Mouse (Mus musculus) midbrain, embryonic 16.5 days (tissue): ENCODE measurements around the gene Mzf1. TPM values are rescaled to one million over a fixed set of nuclear protein-coding genes. Genes with fewer than 3 reads are reported as not detected.

ENCODE experiments used
- ATAC-seq: fragments of 200-750 bp; cut with Nextera tagmentation; 2 replicates; pipeline ENCODE4 v1.8.0; 2017; ENCODE audit warnings: moderate TSS enrichment
- H3K27ac ChIP-seq: fragments of 300-500 bp; sonication (generic); 2 replicates; pipeline ENCODE4 v1.5.1; 2014; ENCODE audit warnings: mild to moderate bottlenecking, low read length, mixed read lengths
- H3K27me3 ChIP-seq: fragments of 300-500 bp; sonication (generic); 2 replicates; pipeline ENCODE4 v1.6.1; 2014; ENCODE audit warnings: low read depth, low read length, mixed read lengths; ENCODE audit not compliant: control insufficient read depth, insufficient read depth
- H3K36me3 ChIP-seq: fragments of 300-500 bp; sonication (generic); 2 replicates; pipeline ENCODE4 v1.6.1; 2014; ENCODE audit warnings: mild to moderate bottlenecking, low read length, moderate library complexity, mixed read lengths; ENCODE audit not compliant: control insufficient read depth, insufficient read depth
- H3K4me1 ChIP-seq: fragments of 300-500 bp; sonication (generic); 2 replicates; pipeline ENCODE4 v1.6.1; 2014; ENCODE audit warnings: mild to moderate bottlenecking, low read length, mixed read lengths; ENCODE audit not compliant: control insufficient read depth, insufficient read depth
- H3K4me2 ChIP-seq: fragments of 300-500 bp; sonication (generic); 2 replicates; pipeline ENCODE4 v1.6.1; 2014; ENCODE audit warnings: mild to moderate bottlenecking, low read length, mixed read lengths
- H3K4me3 ChIP-seq: fragments of 300-500 bp; sonication (generic); 2 replicates; pipeline ENCODE4 v1.5.1; 2014; ENCODE audit warnings: low read depth, mild to moderate bottlenecking, low read length, moderate library complexity, mixed read lengths
- H3K9ac ChIP-seq: fragments of 300-500 bp; sonication (generic); 2 replicates; pipeline ENCODE4 v1.6.1; 2014; ENCODE audit warnings: low read depth, low read length, mixed read lengths
- H3K9me3 ChIP-seq: fragments of 300-500 bp; sonication (generic); replicated peaks from 2 replicates; pipeline ENCODE4 v1.6.1; 2014; ENCODE audit warnings: mild to moderate bottlenecking, low read length, mixed read lengths; ENCODE audit not compliant: control insufficient read depth, poor library complexity, severe bottlenecking
- WGBS: fragments of 180-500 bp; shearing (Covaris S2); extraction: QIAGEN DNeasy Blood & Tissue Kit; methylation state at CpG from one replicate; pipeline ENCODE4 v1.1.7; 2014; 5-methylcytosine and 5-hydroxymethylcytosine counted together
- polyA plus RNA-seq: library from polyadenylated mRNA; unstranded; fragments of >200 nt; fragmentation: Nextera tagmentation; extraction: Ambion mirVana; gene quantifications from 2 replicates; pipeline ENCODE4 v1.2.1, GENCODE M21; 2015

The Mzf1 gene
- polyA plus RNA-seq, 1 experiment from 2014 or later = 11.6 TPM

DNA sequence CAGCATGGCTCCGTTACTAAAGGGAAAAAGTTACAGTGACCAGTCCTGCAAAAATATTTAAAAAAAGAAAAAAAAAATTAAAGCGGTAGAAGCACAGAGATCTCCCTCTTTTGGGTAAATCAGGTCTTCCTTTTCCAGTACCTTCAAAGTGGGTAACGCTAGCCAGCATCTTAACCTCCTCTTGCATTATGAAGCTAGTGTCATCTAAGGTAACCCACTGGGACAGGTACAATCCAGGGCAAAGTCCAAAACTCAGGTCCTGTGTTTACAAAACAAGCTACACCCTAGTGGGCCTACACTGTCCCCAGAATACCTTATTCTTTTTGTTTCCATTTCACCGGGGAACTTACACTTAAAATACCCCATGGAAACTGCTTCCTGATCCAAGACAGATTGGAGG is 40.9 kb downstream of the Mzf1 start:
- no peaks in the 10 kb centered on the region for H3K9me3 ChIP-seq
- H3K4me3 ChIP-seq = no peak overlapping the region
- WGBS = 69% methylated on average over 4 of the region's 4 CpGs
- H3K4me2 ChIP-seq = no peak overlapping the region
- peaks cover 9% of the 10 kb centered on the region for H3K4me1 ChIP-seq
- ATAC-seq = no peak
- H3K9ac ChIP-seq = no peak overlapping the region
- no peak overlapping the region for H3K27ac ChIP-seq
- no peaks in the 10 kb centered on the region for H3K27me3 ChIP-seq
- H3K36me3 ChIP-seq = no peaks in the 10 kb centered on the region

GRCm38 (mm10) chr7:13010005-13010908 is 44.3 kb downstream of the Mzf1 start, which contains the start of gene Zbtb45:
Gene Zbtb45 (minus strand): TSS chr7:13010034.
- WGBS = 14% methylated on average over 26 of the region's 26 CpGs

GRCm38 (mm10) chr7:13009143-13010004 is 45.2 kb downstream of the Mzf1 start:
- under 1% methylated on average over 42 of the region's 42 CpGs for WGBS
- peak; percentile 94 for ATAC-seq
- Histone ChIP-seq H3K27me3 (no peaks in the 10 kb centered on the region), H3K36me3 (peaks cover 25% of the 10 kb centered on the region), H3K4me1 (peaks cover 20% of the 10 kb centered on the region), H3K9me3 (no peaks in the 10 kb centered on the region), H3K4me3 (peak overlapping the region; percentile 80), H3K27ac (peak overlapping the region; percentile 96), H3K4me2 (peak overlapping the region; percentile 69), H3K9ac (peak overlapping the region; percentile 90)

More at GRCm38 (mm10) chr7:13010005-13010908, 44.3 kb downstream of the Mzf1 start, which contains the start of gene Zbtb45:
- Histone ChIP-seq H3K27ac (peak within 1 kb of the TSS; percentile 96), H3K4me3 (peak within 1 kb of the TSS; percentile 80), H3K9me3 (no peaks in the 10 kb centered on the region), H3K4me2 (peak within 1 kb of the TSS; percentile 69), H3K9ac (peak within 1 kb of the TSS; percentile 90), H3K36me3 (peaks cover 19% of the 10 kb centered on the region), H3K4me1 (peaks cover 20% of the 10 kb centered on the region), H3K27me3 (no peaks in the 10 kb centered on the region)
- ATAC-seq = no peak

- H3K9me3 ChIP-seq = no peaks in the 10 kb centered on the region
- no peak overlapping the region for H3K4me3 ChIP-seq
- H3K27me3 ChIP-seq = no peaks in the 10 kb centered on the region
- peaks cover 29% of the 10 kb centered on the region for H3K36me3 ChIP-seq
- H3K4me2 ChIP-seq = peak overlapping the region; percentile 21
- WGBS = 43% methylated on average over 57 of the region's 57 CpGs
- peak overlapping the region; percentile 38 for H3K9ac ChIP-seq
- no peak for ATAC-seq
- H3K4me1 ChIP-seq = peaks cover 20% of the 10 kb centered on the region
- no peak overlapping the region for H3K27ac ChIP-seq
Observed at GRCm38 (mm10) chr7:13007341-13008092, 47.0 kb downstream of the Mzf1 start.

DNA sequence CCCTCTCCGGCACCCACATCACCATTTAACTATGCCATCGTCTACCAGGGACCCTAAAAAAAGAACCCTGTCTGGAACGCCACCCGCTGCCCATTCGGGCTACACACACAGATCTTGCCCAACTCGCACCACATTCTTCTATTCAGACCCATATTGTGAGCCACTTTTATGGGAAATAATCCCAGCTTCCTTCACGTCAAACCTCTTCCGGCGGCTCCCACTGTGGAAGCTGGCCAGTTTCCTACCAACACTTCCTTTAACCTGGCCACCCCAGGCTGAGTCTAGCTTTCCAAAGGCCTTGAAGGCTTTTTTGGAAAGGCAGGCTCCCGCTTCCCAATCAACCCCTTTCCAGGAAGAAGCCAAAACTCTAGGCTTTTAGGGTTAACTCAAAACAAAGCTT is 48.0 kb downstream of the Mzf1 start:
- Histone ChIP-seq H3K9me3 (no peaks in the 10 kb centered on the region), H3K27me3 (no peaks in the 10 kb centered on the region), H3K36me3 (peaks cover 29% of the 10 kb centered on the region), H3K4me2 (no peak overlapping the region), H3K27ac (no peak overlapping the region), H3K9ac (no peak overlapping the region), H3K4me3 (no peak overlapping the region), H3K4me1 (peaks cover 20% of the 10 kb centered on the region)
- 89% methylated on average over 10 of the region's 10 CpGs for WGBS
- ATAC-seq = no peak

GRCm38 (mm10) chr7:13006011-13006410 is 48.6 kb downstream of the Mzf1 start:
- Histone ChIP-seq H3K9ac (0 out of 2 replicates have a peak overlapping the region, but pooled peaks have one; percentile 4), H3K27me3 (no peaks in the 10 kb centered on the region), H3K27ac (no peak overlapping the region), H3K4me3 (no peak overlapping the region), H3K4me2 (no peak overlapping the region), H3K36me3 (peaks cover 29% of the 10 kb centered on the region), H3K9me3 (no peaks in the 10 kb centered on the region), H3K4me1 (peaks cover 20% of the 10 kb centered on the region)
- 89% methylated on average over 17 of the region's 17 CpGs for WGBS
- no peak for ATAC-seq

GRCm38 (mm10) chr7:13003380-13003779 is 51.2 kb downstream of the Mzf1 start:
- Histone ChIP-seq H3K9ac (no peak overlapping the region), H3K9me3 (no peaks in the 10 kb centered on the region), H3K4me2 (no peak overlapping the region), H3K36me3 (peaks cover 29% of the 10 kb centered on the region), H3K4me1 (peaks cover 8% of the 10 kb centered on the region), H3K27ac (no peak overlapping the region), H3K4me3 (no peak overlapping the region), H3K27me3 (no peaks in the 10 kb centered on the region)
- ATAC-seq = no peak
- 75% methylated on average over 5 of the region's 5 CpGs for WGBS

DNA sequence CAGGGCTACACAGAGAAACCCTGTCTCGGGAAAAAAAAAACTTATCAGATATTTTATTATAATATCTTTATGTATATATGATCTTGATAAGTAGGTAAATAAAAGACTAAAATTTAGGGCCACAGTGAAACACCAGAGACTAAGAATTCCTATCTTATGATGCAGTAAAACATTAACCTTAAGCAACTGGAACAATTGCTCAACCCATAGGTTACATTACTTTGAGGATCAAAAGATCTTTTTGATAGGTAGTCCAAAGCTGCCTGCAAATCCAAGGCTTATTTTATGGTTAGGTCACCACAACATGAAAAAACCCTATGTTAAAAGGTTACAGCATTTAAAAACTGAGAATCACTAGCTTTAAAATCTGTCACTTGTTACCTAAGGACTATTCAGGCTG is 53.0 kb downstream of the Mzf1 start:
- Histone ChIP-seq H3K27ac (no peak overlapping the region), H3K4me1 (no peaks in the 10 kb centered on the region), H3K9me3 (no peaks in the 10 kb centered on the region), H3K9ac (no peak overlapping the region), H3K4me2 (no peak overlapping the region), H3K4me3 (no peak overlapping the region), H3K36me3 (peaks cover 19% of the 10 kb centered on the region), H3K27me3 (no peaks in the 10 kb centered on the region)
- ATAC-seq = no peak
- 76% methylated on average over 1 of the region's 1 CpGs for WGBS
